Mouse (Mus musculus) kidney, postnatal 0 days (tissue): ENCODE measurements around the gene Krt8. TPM values are rescaled to one million over a fixed set of nuclear protein-coding genes. Genes with fewer than 3 reads are reported as not detected.

Experiments used
- ATAC-seq: fragments of 200-750 bp; cut with Nextera tagmentation; replicated peaks from 2 replicates; pipeline ENCODE4 v1.8.0; 2017; ENCODE audit warnings: low read depth, moderate number of reproducible peaks, moderate TSS enrichment, moderate library complexity; ENCODE audit not compliant: low FRiP score
- DNase-seq: peaks from one replicate; pipeline ENCODE4 v3.0.0-alpha.2; 2016; ENCODE audit warnings: low spot score
- H3K27ac ChIP-seq: fragments of 300-500 bp; sonication (generic); 2 replicates; pipeline ENCODE4 v1.5.1; 2014; ENCODE audit warnings: mild to moderate bottlenecking
- H3K27me3 ChIP-seq: fragments of 300-500 bp; sonication (generic); 2 replicates; pipeline ENCODE4 v1.6.1; 2014; ENCODE audit warnings: low read length, mixed read lengths; ENCODE audit not compliant: insufficient read depth
- H3K36me3 ChIP-seq: fragments of 300-500 bp; sonication (generic); 2 replicates; pipeline ENCODE4 v1.6.1; 2014; ENCODE audit warnings: low read length, mixed read lengths; ENCODE audit not compliant: insufficient read depth
- H3K4me1 ChIP-seq: fragments of 300-500 bp; sonication (generic); replicated peaks from 2 replicates; pipeline ENCODE4 v1.6.1; 2014; ENCODE audit warnings: antibody characterized with exemption, low read length, mixed read lengths; ENCODE audit not compliant: insufficient read depth
- H3K4me2 ChIP-seq: fragments of 300-500 bp; sonication (generic); 2 replicates; pipeline ENCODE4 v1.6.1; 2014; ENCODE audit warnings: mild to moderate bottlenecking, low read length, moderate library complexity, mixed read lengths
- H3K4me3 ChIP-seq: fragments of 300-500 bp; sonication (generic); replicated peaks from 2 replicates; pipeline ENCODE4 v1.5.1; 2014; ENCODE audit warnings: low read depth, low read length
- H3K9ac ChIP-seq: fragments of 300-500 bp; sonication (generic); 2 replicates; pipeline ENCODE4 v1.6.1; 2014; ENCODE audit warnings: low read depth, low read length
- H3K9me3 ChIP-seq: fragments of 300-500 bp; sonication (generic); replicated peaks from 2 replicates; pipeline ENCODE4 v1.6.1; 2016; ENCODE audit warnings: low read length, inconsistent platforms, mixed read lengths
- CTCF ChIP-seq: IDR thresholded peaks from 2 replicates; pipeline ENCODE4 v1.5.1; 2016; ENCODE audit warnings: antibody characterized with exemption, low read depth, mild to moderate bottlenecking, moderate library complexity
- WGBS: fragments of 180-500 bp; shearing (Covaris S2); extraction: QIAGEN DNeasy Blood & Tissue Kit; methylation state at CpG from one replicate; pipeline ENCODE4 v1.1.7; 2014; 5-methylcytosine and 5-hydroxymethylcytosine counted together
- polyA plus RNA-seq: library from polyadenylated mRNA; unstranded; fragments of >200 nt; fragmentation: Nextera tagmentation; extraction: Ambion mirVana; gene quantifications from 2 replicates; pipeline ENCODE4 v1.2.1, GENCODE M21; 2015

The Krt8 gene
- polyA plus RNA-seq, 1 experiment from 2014 or later = 305 TPM

GRCm38 (mm10) chr15:102022481-102022880, 18.2 kb upstream of the Krt8 start:
- ATAC-seq (no peak), DNase-seq (no peak)
- no peak for TF ChIP-seq CTCF
- peaks cover 20% of the 10 kb centered on the region for H3K4me1 ChIP-seq
- no peaks in the 10 kb centered on the region for H3K9me3 ChIP-seq
- no peak overlapping the region for H3K9ac ChIP-seq
- H3K4me2 ChIP-seq = no peak overlapping the region
- WGBS = 32% methylated on average over 8 of the region's 8 CpGs
- H3K36me3 ChIP-seq = no peaks in the 10 kb centered on the region
- no peak overlapping the region for H3K4me3 ChIP-seq
- peak overlapping the region; percentile 42; the same call in 1 of the 2 replicates for H3K27ac ChIP-seq
- no peaks in the 10 kb centered on the region for H3K27me3 ChIP-seq

- ATAC-seq (peak; percentile 84), DNase-seq (peak; percentile 57)
- Histone ChIP-seq H3K27ac (peak overlapping the region; percentile 83), H3K4me2 (no peak overlapping the region), H3K9me3 (no peaks in the 10 kb centered on the region), H3K27me3 (no peaks in the 10 kb centered on the region), H3K9ac (no peak overlapping the region), H3K4me1 (0 out of 2 replicates have a peak, but pooled peaks cover 6% of the 10 kb centered on the region), H3K36me3 (no peaks in the 10 kb centered on the region), H3K4me3 (no peak overlapping the region)
- peak; percentile 68 for TF ChIP-seq CTCF
- 30% methylated on average over 7 of the region's 7 CpGs for WGBS
These were observed 13.7 kb upstream of the Krt8 start for GRCm38 (mm10) chr15:102017918-102018463.

GRCm38 (mm10) chr15:102016787-102017186, 12.5 kb upstream of the Krt8 start:
- 0 out of 2 replicates have a peak, but pooled peaks cover 6% of the 10 kb centered on the region for H3K4me1 ChIP-seq
- no peaks in the 10 kb centered on the region for H3K27me3 ChIP-seq
- WGBS = 23% methylated on average over 7 of the region's 7 CpGs
- H3K9me3 ChIP-seq = no peaks in the 10 kb centered on the region
- TF ChIP-seq CTCF = no peak
- ATAC-seq (peak; percentile 36), DNase-seq (no peak)
- peak overlapping the region; percentile 83 for H3K27ac ChIP-seq
- no peak overlapping the region for H3K9ac ChIP-seq
- H3K36me3 ChIP-seq = no peaks in the 10 kb centered on the region
- H3K4me3 ChIP-seq = no peak overlapping the region
- no peak overlapping the region for H3K4me2 ChIP-seq

GRCm38 (mm10) chr15:102016096-102016495, 11.8 kb upstream of the Krt8 start:
- Histone ChIP-seq H3K4me2 (no peak overlapping the region), H3K4me1 (0 out of 2 replicates have a peak, but pooled peaks cover 6% of the 10 kb centered on the region), H3K36me3 (no peaks in the 10 kb centered on the region), H3K27me3 (no peaks in the 10 kb centered on the region), H3K9ac (no peak overlapping the region), H3K27ac (peak overlapping the region; percentile 83), H3K4me3 (no peak overlapping the region), H3K9me3 (no peaks in the 10 kb centered on the region)
- TF ChIP-seq CTCF = no peak
- 0 out of 2 replicates have a peak, but pooled peaks have one; percentile 18 for ATAC-seq
- 12% methylated on average over 3 of the region's 3 CpGs for WGBS
- no peak for DNase-seq

GRCm38 (mm10) chr15:102014848-102015247, 10.6 kb upstream of the Krt8 start:
- H3K4me1 ChIP-seq = 0 out of 2 replicates have a peak, but pooled peaks cover 6% of the 10 kb centered on the region
- no peak overlapping the region for H3K27ac ChIP-seq
- TF ChIP-seq CTCF = no peak
- no peak overlapping the region for H3K4me3 ChIP-seq
- H3K36me3 ChIP-seq = no peaks in the 10 kb centered on the region
- no peak for ATAC-seq
- H3K9me3 ChIP-seq = no peaks in the 10 kb centered on the region
- H3K27me3 ChIP-seq = no peaks in the 10 kb centered on the region
- no peak overlapping the region for H3K4me2 ChIP-seq
- DNase-seq = no peak
- no peak overlapping the region for H3K9ac ChIP-seq
- 84% methylated on average over 3 of the region's 4 CpGs for WGBS

GRCm38 (mm10) chr15:102013651-102014050, 9.4 kb upstream of the Krt8 start:
- Histone ChIP-seq H3K9me3 (no peaks in the 10 kb centered on the region), H3K4me1 (0 out of 2 replicates have a peak, but pooled peaks cover 6% of the 10 kb centered on the region), H3K4me2 (no peak overlapping the region), H3K27ac (peak overlapping the region; percentile 62; the same call in 1 of the 2 replicates), H3K4me3 (no peak overlapping the region), H3K36me3 (no peaks in the 10 kb centered on the region), H3K9ac (no peak overlapping the region), H3K27me3 (no peaks in the 10 kb centered on the region)
- TF ChIP-seq CTCF = no peak
- DNase-seq = peak; percentile 58
- ATAC-seq = peak; percentile 47
- 53% methylated on average over 3 of the region's 3 CpGs for WGBS
